Mouse (Mus musculus) urinary bladder, postnatal 10 days (tissue): ENCODE results near the gene Bub3.

ENCODE experiments used
- DNase-seq: peaks from one replicate; pipeline ENCODE4 v3.0.0; 2022; ENCODE audit warnings: low spot score

The Bub3 gene

GRCm38 (mm10) chr7:131556116-131556515 lies 3.9 kb upstream of the Bub3 start:
- no peak for DNase-seq

- no peak for DNase-seq
Measured at GRCm38 (mm10) chr7:131556541-131557271, 3.3 kb upstream of the Bub3 start.

- no peak for DNase-seq
Measured at GRCm38 (mm10) chr7:131557751-131558150, 2.3 kb upstream of the Bub3 start.

GRCm38 (mm10) chr7:131560697-131561042 lies 648 bp downstream of the Bub3 start:
- no peak for DNase-seq

GRCm38 (mm10) chr7:131575246-131575645 lies 15.2 kb downstream of the Bub3 start:
- DNase-seq, result no peak

GRCm38 (mm10) chr7:131582178-131582577 lies 22.2 kb downstream of the Bub3 start:
- DNase-seq, result no peak

GRCm38 (mm10) chr7:131585551-131585950 lies 25.5 kb downstream of the Bub3 start:
- DNase-seq, result no peak

GRCm38 (mm10) chr7:131597779-131598482 lies 37.9 kb downstream of the Bub3 start:
- DNase-seq, result no peak

- no peak for DNase-seq
Measured at GRCm38 (mm10) chr7:131598483-131598824, 38.4 kb downstream of the Bub3 start.

GRCm38 (mm10) chr7:131602106-131602505 lies 42.1 kb downstream of the Bub3 start:
- DNase-seq, result no peak

- no peak for DNase-seq
Measured at GRCm38 (mm10) chr7:131603186-131603585, 43.2 kb downstream of the Bub3 start.

- no peak for DNase-seq
Measured at GRCm38 (mm10) chr7:131604946-131605345, 44.9 kb downstream of the Bub3 start.

- DNase-seq, result no peak
Measured at GRCm38 (mm10) chr7:131605481-131605880, 45.5 kb downstream of the Bub3 start.

GRCm38 (mm10) chr7:131608049-131608448 lies 48.0 kb downstream of the Bub3 start:
- DNase-seq, result no peak

- DNase-seq, result no peak
Measured at GRCm38 (mm10) chr7:131609677-131610076, 49.7 kb downstream of the Bub3 start.
